Mouse (Mus musculus) midbrain, embryonic 11.5 days (tissue): ENCODE results near the gene Brinp3. TPM values are rescaled to one million over a fixed set of nuclear protein-coding genes. Genes with fewer than 3 reads are reported as not detected.

ENCODE experiments used
- ATAC-seq: fragments of 200-750 bp; cut with Nextera tagmentation; 2 replicates; pipeline ENCODE4 v1.8.0; 2017; ENCODE audit warnings: moderate TSS enrichment, moderate library complexity; ENCODE audit not compliant: low FRiP score
- DNase-seq: peaks from one replicate; pipeline ENCODE4 v3.0.0; 2015; ENCODE audit warnings: low spot score; ENCODE audit errors: missing footprints
- H3K27ac ChIP-seq: fragments of 300-500 bp; sonication (generic); 2 replicates; pipeline ENCODE4 v1.5.1; 2014; ENCODE audit warnings: low read depth, low read length
- H3K27me3 ChIP-seq: fragments of 300-500 bp; sonication (generic); 2 replicates; pipeline ENCODE4 v1.6.1; 2014; ENCODE audit warnings: mild to moderate bottlenecking, low read length, moderate library complexity, mixed read lengths; ENCODE audit not compliant: control insufficient read depth, insufficient read depth
- H3K36me3 ChIP-seq: fragments of 300-500 bp; sonication (generic); 2 replicates; pipeline ENCODE4 v1.6.1; 2014; ENCODE audit warnings: mild to moderate bottlenecking, low read length, moderate library complexity, mixed read lengths; ENCODE audit not compliant: control insufficient read depth, insufficient read depth
- H3K4me1 ChIP-seq: fragments of 300-500 bp; sonication (generic); 2 replicates; pipeline ENCODE4 v1.6.1; 2014; ENCODE audit warnings: low read length; ENCODE audit not compliant: control insufficient read depth, insufficient read depth
- H3K4me2 ChIP-seq: fragments of 300-500 bp; sonication (generic); 2 replicates; pipeline ENCODE4 v1.6.1; 2014; ENCODE audit warnings: mild to moderate bottlenecking, moderate library complexity
- H3K4me3 ChIP-seq: fragments of 300-500 bp; sonication (generic); 2 replicates; pipeline ENCODE4 v1.5.1; 2014; ENCODE audit warnings: low read depth, low read length
- H3K9ac ChIP-seq: fragments of 300-500 bp; sonication (generic); 2 replicates; pipeline ENCODE4 v1.6.1; 2014; ENCODE audit warnings: low read length
- H3K9me3 ChIP-seq: fragments of 300-500 bp; sonication (generic); 2 replicates; pipeline ENCODE4 v1.6.1; 2016; ENCODE audit warnings: low read length; ENCODE audit not compliant: control insufficient read depth
- whole genome bisulfite sequencing: fragments of 180-500 bp; shearing (Covaris S2); extraction: QIAGEN DNeasy Blood & Tissue Kit; methylation state at CpG from one replicate; pipeline ENCODE4 v1.1.7; 2014; 5-methylcytosine and 5-hydroxymethylcytosine counted together
- polyA plus RNA-seq: library from polyadenylated mRNA; unstranded; fragments of >200 nt; fragmentation: Nextera tagmentation; extraction: Ambion mirVana; gene quantifications from 2 replicates; pipeline ENCODE4 v1.2.1, GENCODE M21; 2014

The Brinp3 gene
- polyA plus RNA-seq, 1 experiment from 2014 or later, result 1.1 TPM

- Histone ChIP-seq H3K36me3 (no peaks in the 10 kb centered on the region), H3K27ac (no peak overlapping the region), H3K9ac (no peak overlapping the region), H3K4me1 (no peaks in the 10 kb centered on the region), H3K4me2 (no peak overlapping the region), H3K9me3 (no peaks in the 10 kb centered on the region), H3K4me3 (no peak overlapping the region), H3K27me3 (no peaks in the 10 kb centered on the region)
- ATAC-seq, result no peak
- DNase-seq, result no peak
Measured at GRCm38 (mm10) chr1:146528572-146528971, 34.0 kb downstream of the Brinp3 start.

- Histone ChIP-seq H3K4me2 (no peak overlapping the region), H3K9ac (no peak overlapping the region), H3K27ac (no peak overlapping the region), H3K27me3 (no peaks in the 10 kb centered on the region), H3K4me3 (no peak overlapping the region), H3K36me3 (no peaks in the 10 kb centered on the region), H3K9me3 (no peaks in the 10 kb centered on the region), H3K4me1 (no peaks in the 10 kb centered on the region)
- WGBS, result 72% methylated on average over 2 of the region's 2 CpGs
- ATAC-seq (no peak), DNase-seq (no peak)
Measured at GRCm38 (mm10) chr1:146546847-146547428, 52.4 kb downstream of the Brinp3 start.

- no peak overlapping the region for H3K27ac ChIP-seq
- ATAC-seq (no peak), DNase-seq (no peak)
- H3K9me3 ChIP-seq, result no peaks in the 10 kb centered on the region
- no peak overlapping the region for H3K9ac ChIP-seq
- no peak overlapping the region for H3K4me3 ChIP-seq
- H3K36me3 ChIP-seq, result no peaks in the 10 kb centered on the region
- H3K4me2 ChIP-seq, result no peak overlapping the region
- H3K4me1 ChIP-seq, result no peaks in the 10 kb centered on the region
- H3K27me3 ChIP-seq, result no peaks in the 10 kb centered on the region
Measured at GRCm38 (mm10) chr1:146556982-146557381, 62.4 kb downstream of the Brinp3 start.

GRCm38 (mm10) chr1:146562144-146562543 is 67.6 kb downstream of the Brinp3 start:
- no peak overlapping the region for H3K4me3 ChIP-seq
- H3K9me3 ChIP-seq, result no peaks in the 10 kb centered on the region
- WGBS, result 85% methylated on average over 3 of the region's 3 CpGs
- ATAC-seq (no peak), DNase-seq (no peak)
- H3K36me3 ChIP-seq, result no peaks in the 10 kb centered on the region
- no peak overlapping the region for H3K9ac ChIP-seq
- H3K4me2 ChIP-seq, result no peak overlapping the region
- H3K27ac ChIP-seq, result no peak overlapping the region
- H3K4me1 ChIP-seq, result no peaks in the 10 kb centered on the region
- no peaks in the 10 kb centered on the region for H3K27me3 ChIP-seq

DNA sequence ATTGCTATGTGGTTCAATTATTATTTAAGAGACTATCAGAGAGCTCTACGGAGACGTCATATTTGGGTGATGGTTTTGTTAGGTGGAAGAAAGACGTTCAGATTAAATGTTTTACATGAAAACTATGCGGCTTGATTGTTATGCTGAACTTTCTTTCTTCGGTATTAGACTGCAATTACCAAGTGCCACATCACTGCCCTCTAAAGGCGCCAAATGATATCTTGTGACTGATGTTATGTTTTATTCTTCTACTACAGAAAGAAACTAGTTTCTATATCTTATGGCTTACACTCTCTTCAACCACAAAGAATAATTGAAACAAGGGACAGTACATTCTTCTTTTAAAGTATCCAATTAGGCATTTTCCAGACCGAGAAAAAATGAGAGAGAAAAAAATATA is 89.6 kb downstream of the Brinp3 start:
- no peak overlapping the region for H3K27ac ChIP-seq
- no peaks in the 10 kb centered on the region for H3K4me1 ChIP-seq
- no peak overlapping the region for H3K4me2 ChIP-seq
- no peak for ATAC-seq
- H3K9ac ChIP-seq, result no peak overlapping the region
- H3K36me3 ChIP-seq, result no peaks in the 10 kb centered on the region
- WGBS, result 69% methylated on average over 7 of the region's 7 CpGs
- H3K27me3 ChIP-seq, result no peaks in the 10 kb centered on the region
- DNase-seq, result no peak
- no peak overlapping the region for H3K4me3 ChIP-seq
- no peaks in the 10 kb centered on the region for H3K9me3 ChIP-seq

- Histone ChIP-seq H3K4me3 (no peak overlapping the region), H3K4me2 (no peak overlapping the region), H3K4me1 (no peaks in the 10 kb centered on the region), H3K27me3 (no peaks in the 10 kb centered on the region), H3K27ac (no peak overlapping the region), H3K9ac (no peak overlapping the region), H3K9me3 (no peaks in the 10 kb centered on the region), H3K36me3 (no peaks in the 10 kb centered on the region)
- WGBS, result 80% methylated on average over 2 of the region's 2 CpGs
- no peak for DNase-seq
- ATAC-seq, result no peak
Measured at GRCm38 (mm10) chr1:146632895-146633294, 138.3 kb downstream of the Brinp3 start.

DNA sequence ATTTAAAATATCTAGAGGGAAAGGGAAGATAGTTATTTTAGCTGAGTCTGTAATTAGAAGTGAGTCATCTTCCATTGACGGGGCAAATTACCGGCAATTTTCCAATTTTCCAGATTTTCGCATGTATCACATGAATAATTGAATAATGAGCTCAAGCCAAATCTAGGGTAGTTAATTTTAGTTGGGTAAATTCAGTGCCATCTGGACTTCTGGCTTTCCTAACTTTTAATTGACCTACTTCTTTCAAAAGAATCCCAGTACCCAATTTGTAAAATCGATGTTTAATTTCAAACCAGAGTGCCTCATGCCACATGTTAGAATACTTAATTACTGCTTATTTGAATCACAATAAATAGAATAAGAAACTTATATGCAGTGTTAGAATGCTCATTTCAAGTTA is 162.7 kb downstream of the Brinp3 start:
- no peak for ATAC-seq
- H3K9ac ChIP-seq, result no peak overlapping the region
- WGBS, result 90% methylated on average over 4 of the region's 4 CpGs
- H3K9me3 ChIP-seq, result no peaks in the 10 kb centered on the region
- no peak overlapping the region for H3K4me2 ChIP-seq
- no peaks in the 10 kb centered on the region for H3K27me3 ChIP-seq
- no peak overlapping the region for H3K4me3 ChIP-seq
- no peak overlapping the region for H3K27ac ChIP-seq
- H3K36me3 ChIP-seq, result no peaks in the 10 kb centered on the region
- no peaks in the 10 kb centered on the region for H3K4me1 ChIP-seq
- DNase-seq, result no peak

- no peaks in the 10 kb centered on the region for H3K27me3 ChIP-seq
- no peaks in the 10 kb centered on the region for H3K4me1 ChIP-seq
- no peak overlapping the region for H3K27ac ChIP-seq
- H3K36me3 ChIP-seq, result no peaks in the 10 kb centered on the region
- no peak for DNase-seq
- no peak overlapping the region for H3K9ac ChIP-seq
- WGBS, result 87% methylated on average over 4 of the region's 4 CpGs
- H3K4me2 ChIP-seq, result no peak overlapping the region
- H3K4me3 ChIP-seq, result no peak overlapping the region
- ATAC-seq, result no peak
- H3K9me3 ChIP-seq, result no peaks in the 10 kb centered on the region
Measured at GRCm38 (mm10) chr1:146700724-146701123, 206.2 kb downstream of the Brinp3 start.

DNA sequence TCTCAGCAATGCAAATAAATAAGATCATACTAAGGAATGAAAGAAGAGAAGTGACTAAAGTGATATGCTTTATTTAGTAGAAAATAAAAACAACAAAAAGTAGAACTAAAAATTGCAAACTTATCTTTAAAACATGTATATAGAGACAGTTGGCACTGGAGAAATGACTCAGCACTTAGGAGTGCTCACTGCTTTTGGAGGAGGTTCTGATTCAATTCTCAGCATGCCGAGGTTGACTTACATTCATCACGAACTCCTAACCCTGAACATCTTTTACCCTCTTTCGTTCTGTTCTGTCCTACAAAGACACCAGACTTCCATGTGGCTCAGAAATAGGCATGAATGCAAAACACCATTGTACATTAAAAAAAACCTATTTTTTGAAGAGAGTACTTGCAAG is 225.0 kb downstream of the Brinp3 start:
- no peaks in the 10 kb centered on the region for H3K9me3 ChIP-seq
- no peak overlapping the region for H3K27ac ChIP-seq
- no peak overlapping the region for H3K9ac ChIP-seq
- WGBS, result 75% methylated on average over 3 of the region's 3 CpGs
- no peak overlapping the region for H3K4me2 ChIP-seq
- DNase-seq (no peak), ATAC-seq (no peak)
- H3K4me1 ChIP-seq, result no peaks in the 10 kb centered on the region
- no peaks in the 10 kb centered on the region for H3K27me3 ChIP-seq
- no peaks in the 10 kb centered on the region for H3K36me3 ChIP-seq
- no peak overlapping the region for H3K4me3 ChIP-seq
